Mouse (Mus musculus) urinary bladder, postnatal 14 days (tissue): ENCODE data around the gene Ctcfl.
A peak's percentile ranks its signal among the peaks of the same experiment; 100 is the strongest.

Experiments
- DNase-seq: peaks from one replicate; pipeline ENCODE4 v3.0.0; 2021; ENCODE audit warnings: low spot score

Ctcfl gene

DNA sequence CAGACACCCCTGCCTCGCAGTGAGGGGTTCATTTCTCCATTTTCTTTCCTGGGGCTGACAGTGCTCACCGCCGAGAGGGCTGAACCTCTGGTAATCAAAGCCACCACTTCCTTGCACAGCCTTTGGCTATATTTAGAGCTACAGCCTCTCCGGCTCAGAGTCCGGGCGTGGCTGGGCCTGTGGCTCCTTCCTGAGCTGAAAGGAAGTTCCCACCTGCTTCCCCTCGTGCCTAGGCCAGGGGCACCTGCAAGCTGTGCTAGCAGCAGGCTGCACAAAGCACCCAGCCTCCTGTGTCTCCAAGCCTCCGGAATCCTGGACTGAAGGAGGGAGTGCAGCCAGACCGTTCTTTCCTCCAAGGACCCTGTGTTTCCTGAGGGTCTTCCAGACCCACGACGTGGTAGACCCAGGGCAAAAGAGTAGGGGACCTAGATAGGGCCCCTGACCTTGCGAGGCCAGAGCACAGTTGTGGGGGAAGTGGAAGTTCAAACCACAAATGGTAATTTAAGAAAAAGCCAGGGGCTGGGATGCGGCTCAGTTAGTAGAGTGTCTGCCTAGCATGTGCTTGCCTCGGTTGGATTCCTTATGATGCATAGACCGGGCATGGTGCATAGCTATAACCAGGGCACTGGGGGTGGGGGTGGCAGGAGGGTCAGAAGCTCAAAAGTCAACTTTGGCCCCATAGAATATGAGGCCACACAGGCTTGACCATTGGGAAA, 72.6 kb downstream of the Ctcfl start:
- no peak for DNase-seq

DNA sequence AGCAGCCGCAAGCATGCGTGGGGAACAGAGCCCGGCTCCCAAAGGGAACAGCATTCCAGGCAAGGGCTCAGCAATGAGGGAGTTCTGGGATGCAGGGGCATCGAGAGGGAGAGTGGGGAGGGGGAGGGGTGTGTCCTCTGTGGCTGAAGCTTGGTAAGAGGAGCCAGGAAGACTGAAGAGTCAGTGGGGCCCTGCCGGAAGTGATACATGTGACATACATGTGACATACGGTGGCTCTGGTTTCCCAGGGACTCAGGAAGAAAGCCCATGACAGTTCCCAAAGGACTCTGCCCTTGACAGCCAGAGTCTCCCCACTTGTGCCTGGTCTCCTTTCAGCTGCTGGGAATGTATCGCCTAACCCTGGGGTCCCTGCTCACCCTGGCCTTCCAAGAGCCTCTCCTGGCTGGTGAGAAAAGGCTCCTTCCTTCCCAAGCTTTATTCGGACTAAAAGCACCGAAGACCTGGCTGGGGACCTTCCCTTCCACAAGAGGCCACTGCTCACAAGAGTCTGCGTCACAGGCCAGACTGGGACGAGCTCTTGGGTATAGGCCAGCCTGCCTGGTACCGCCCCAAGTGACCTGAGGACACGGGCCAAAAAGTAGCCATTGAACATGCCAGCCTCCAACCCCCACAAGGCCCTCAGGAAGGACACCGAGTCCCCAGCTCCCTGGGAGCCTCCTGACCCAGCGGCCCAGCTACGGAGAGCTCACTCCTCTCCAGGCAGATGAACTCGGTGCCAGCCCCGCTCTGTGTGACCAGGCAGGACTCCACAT, 74.9 kb downstream of the Ctcfl start:
- DNase-seq = peak; percentile 42
